Mouse (Mus musculus): ENCODE measurements around the gene Ddx17. TPM values are rescaled to one million over a fixed set of nuclear protein-coding genes. Genes with fewer than 3 reads are reported as not detected.

The Ddx17 gene
- polyA plus RNA-seq, 1 experiment = 96.2 TPM

DNA sequence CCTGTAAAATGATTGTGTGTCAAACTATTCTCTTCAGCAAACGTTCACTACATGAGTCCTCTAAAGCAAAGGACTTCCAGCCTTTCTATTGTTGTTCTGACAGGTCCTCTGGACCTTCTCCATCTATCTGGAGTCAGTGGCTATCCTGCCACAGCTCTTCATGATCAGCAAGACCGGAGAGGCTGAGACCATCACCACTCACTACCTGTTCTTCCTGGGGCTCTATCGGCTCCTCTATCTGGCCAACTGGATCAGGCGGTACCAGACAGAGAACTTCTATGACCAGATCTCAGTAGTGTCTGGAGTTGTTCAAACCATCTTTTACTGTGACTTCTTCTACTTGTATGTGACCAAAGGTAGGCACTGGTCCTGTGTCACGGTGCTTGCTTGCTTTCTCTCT is 21.0 kb downstream of the Ddx17 start:
- Histone ChIP-seq H3K36me3 (ENCODE audit: control insufficient read depth, insufficient read depth) (peaks cover 51% of the 10 kb centered on the region), H3K4me3 (no peak overlapping the region), H3K27me3 (ENCODE audit: control insufficient read depth, insufficient read depth, insufficient read length) (no peaks in the 10 kb centered on the region), H3ac (ENCODE audit: control insufficient read depth, insufficient read length) (no peak overlapping the region), H3K79me2 (ENCODE audit: control insufficient read depth, insufficient read depth) (peaks cover 7% of the 10 kb centered on the region), H3K4me2 (ENCODE audit: low read depth) (no peak overlapping the region)
- no peak for TF ChIP-seq SRF (IDR thresholded peaks at IDR 0.05; ENCODE audit: control insufficient read depth, insufficient read length, low read depth)
- no peak for TF ChIP-seq POLR2A (IDR thresholded peaks at IDR 0.05; ENCODE audit: insufficient read length, low read depth)
- no peak for TF ChIP-seq CEBPB (IDR thresholded peaks at IDR 0.05; ENCODE audit: insufficient read depth, poor library complexity, severe bottlenecking)
- TF ChIP-seq POLR2AphosphoS2 (IDR thresholded peaks at IDR 0.05; ENCODE audit: insufficient read length, low read depth) = peak; percentile 79
- TF ChIP-seq MYOD1 (IDR thresholded peaks at IDR 0.05; ENCODE audit: control insufficient read depth in 1 of 3, insufficient read length in 2 of 3, low read depth in 2 of 3) = no peak
- TF ChIP-seq USF1 (IDR thresholded peaks at IDR 0.05; ENCODE audit: low read depth) = no peak
- TF ChIP-seq E2F4 (IDR thresholded peaks at IDR 0.05; ENCODE audit: insufficient read depth) = no peak

DNA sequence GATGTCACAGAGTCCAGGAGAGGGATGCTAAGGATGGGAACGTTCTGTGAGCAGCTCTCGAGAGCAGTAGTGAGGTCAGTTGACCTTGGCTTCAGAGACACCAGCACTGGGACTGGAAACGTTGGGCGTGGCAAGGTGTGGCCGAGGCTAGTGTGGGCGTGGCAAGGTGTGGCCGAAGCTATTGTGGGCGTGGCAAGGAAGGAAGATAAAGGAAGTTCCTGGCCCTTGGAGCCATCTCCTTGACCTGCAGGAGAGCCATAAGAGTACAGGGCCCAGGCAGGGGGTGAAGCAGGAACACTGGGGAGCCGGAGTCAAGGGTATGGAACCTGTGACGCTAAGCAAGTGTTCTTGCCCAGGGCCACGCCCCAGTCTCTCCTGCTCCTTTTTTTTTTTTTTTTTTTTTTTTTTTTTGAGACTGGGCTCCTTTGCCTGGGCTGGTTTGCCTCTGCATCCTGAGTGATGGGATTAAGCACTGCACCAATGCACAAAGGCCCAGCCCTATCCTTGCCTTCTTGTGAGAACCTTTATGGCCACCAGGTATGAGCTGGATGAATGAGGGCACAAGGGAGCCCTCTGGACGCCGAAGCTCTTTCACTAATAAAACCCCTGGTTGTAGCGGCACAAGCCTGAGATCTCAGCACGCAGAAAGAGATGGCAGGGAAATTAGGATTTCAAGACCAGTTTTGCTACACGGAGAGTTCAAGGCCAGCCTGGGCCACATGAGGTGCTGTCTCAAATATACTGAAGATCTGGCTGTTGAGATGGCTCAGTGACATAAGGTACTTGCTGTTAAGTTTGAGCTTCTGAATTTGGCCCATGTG is 26.9 kb downstream of the Ddx17 start:
- no peak overlapping the region for H3K4me2 ChIP-seq (ENCODE audit: low read depth)
- no peaks in the 10 kb centered on the region for H3K36me3 ChIP-seq (ENCODE audit: control insufficient read depth, insufficient read depth)
- no peak overlapping the region for H3K4me3 ChIP-seq
- H3K79me2 ChIP-seq (ENCODE audit: control insufficient read depth, insufficient read depth) = peaks cover 36% of the 10 kb centered on the region
- no peaks in the 10 kb centered on the region for H3K27me3 ChIP-seq (ENCODE audit: control insufficient read depth, insufficient read depth, insufficient read length)
- TF ChIP-seq TCF12 (IDR thresholded peaks at IDR 0.05; ENCODE audit: insufficient read depth, poor library complexity, severe bottlenecking) = no peak
- TF ChIP-seq MYOG (IDR thresholded peaks at IDR 0.05; ENCODE audit: control insufficient read depth in 1 of 3, insufficient read depth in 1 of 3, insufficient read length in 2 of 3, low read depth in 2 of 3) = no peak
- no peak for TF ChIP-seq E2F4 (IDR thresholded peaks at IDR 0.05; ENCODE audit: insufficient read depth)
- no peak for TF ChIP-seq POLR2AphosphoS2 (IDR thresholded peaks at IDR 0.05; ENCODE audit: insufficient read length, low read depth)
- TF ChIP-seq MYOD1 (IDR thresholded peaks at IDR 0.05; ENCODE audit: control insufficient read depth in 1 of 3, insufficient read length in 2 of 3, low read depth in 2 of 3) = no peak
- no peak for TF ChIP-seq CEBPB (IDR thresholded peaks at IDR 0.05; ENCODE audit: insufficient read depth, poor library complexity, severe bottlenecking)
- TF ChIP-seq SRF (IDR thresholded peaks at IDR 0.05; ENCODE audit: control insufficient read depth, insufficient read length, low read depth) = no peak
- TF ChIP-seq TCF3 (IDR thresholded peaks at IDR 0.05; ENCODE audit: insufficient read length, low read depth) = no peak
- no peak for TF ChIP-seq USF1 (IDR thresholded peaks at IDR 0.05; ENCODE audit: low read depth)
- no peak for TF ChIP-seq REST (IDR thresholded peaks at IDR 0.05; ENCODE audit: insufficient read depth, insufficient read length)
- TF ChIP-seq MAX (IDR thresholded peaks at IDR 0.05; ENCODE audit: low read depth) = no peak
- no peak for TF ChIP-seq POLR2A (IDR thresholded peaks at IDR 0.05; ENCODE audit: insufficient read length, low read depth)
- H3ac ChIP-seq (ENCODE audit: control insufficient read depth, insufficient read length) = no peak overlapping the region

DNA sequence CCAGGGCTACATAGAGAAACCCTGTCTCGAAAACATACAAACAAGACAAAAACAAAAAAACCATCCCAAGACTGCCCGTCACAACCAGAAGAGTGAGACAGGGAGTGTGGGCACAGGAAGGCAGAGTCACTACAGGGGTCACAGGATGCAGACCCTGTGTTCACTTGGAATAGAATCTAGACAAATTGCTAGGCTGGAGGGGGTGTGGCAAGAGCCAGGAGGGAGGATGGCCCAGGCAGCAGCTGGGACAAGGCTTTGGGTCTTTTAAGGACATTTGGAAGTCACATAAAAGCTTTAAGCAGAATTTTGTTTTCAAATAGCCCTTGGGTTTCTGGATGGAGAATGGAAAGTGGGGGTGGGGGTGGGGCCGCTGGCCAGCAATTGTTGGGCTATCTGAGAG is 28.0 kb downstream of the Ddx17 start:
- H3ac ChIP-seq (ENCODE audit: control insufficient read depth, insufficient read length) = no peak overlapping the region
- peaks cover 36% of the 10 kb centered on the region for H3K79me2 ChIP-seq (ENCODE audit: control insufficient read depth, insufficient read depth)
- no peaks in the 10 kb centered on the region for H3K27me3 ChIP-seq (ENCODE audit: control insufficient read depth, insufficient read depth, insufficient read length)
- H3K36me3 ChIP-seq (ENCODE audit: control insufficient read depth, insufficient read depth) = no peaks in the 10 kb centered on the region
- no peak overlapping the region for H3K4me3 ChIP-seq
- H3K4me2 ChIP-seq (ENCODE audit: low read depth) = peak overlapping the region; percentile 88
- TF ChIP-seq USF1 (IDR thresholded peaks at IDR 0.05; ENCODE audit: low read depth) (no peak), POLR2AphosphoS2 (IDR thresholded peaks at IDR 0.05; ENCODE audit: insufficient read length, low read depth) (no peak), TCF3 (IDR thresholded peaks at IDR 0.05; ENCODE audit: insufficient read length, low read depth) (no peak), E2F4 (IDR thresholded peaks at IDR 0.05; ENCODE audit: insufficient read depth) (no peak), MYOD1 (IDR thresholded peaks at IDR 0.05; ENCODE audit: control insufficient read depth in 1 of 3, insufficient read length in 2 of 3, low read depth in 2 of 3) (no peak), MAX (IDR thresholded peaks at IDR 0.05; ENCODE audit: low read depth) (no peak), REST (IDR thresholded peaks at IDR 0.05; ENCODE audit: insufficient read depth, insufficient read length) (no peak), CEBPB (IDR thresholded peaks at IDR 0.05; ENCODE audit: insufficient read depth, poor library complexity, severe bottlenecking) (no peak), SRF (IDR thresholded peaks at IDR 0.05; ENCODE audit: control insufficient read depth, insufficient read length, low read depth) (no peak), MYOG (IDR thresholded peaks at IDR 0.05; ENCODE audit: control insufficient read depth in 1 of 3, insufficient read depth in 1 of 3, insufficient read length in 2 of 3, low read depth in 2 of 3) (no peak), TCF12 (IDR thresholded peaks at IDR 0.05; ENCODE audit: insufficient read depth, poor library complexity, severe bottlenecking) (no peak), POLR2A (IDR thresholded peaks at IDR 0.05; ENCODE audit: insufficient read length, low read depth) (no peak)

DNA sequence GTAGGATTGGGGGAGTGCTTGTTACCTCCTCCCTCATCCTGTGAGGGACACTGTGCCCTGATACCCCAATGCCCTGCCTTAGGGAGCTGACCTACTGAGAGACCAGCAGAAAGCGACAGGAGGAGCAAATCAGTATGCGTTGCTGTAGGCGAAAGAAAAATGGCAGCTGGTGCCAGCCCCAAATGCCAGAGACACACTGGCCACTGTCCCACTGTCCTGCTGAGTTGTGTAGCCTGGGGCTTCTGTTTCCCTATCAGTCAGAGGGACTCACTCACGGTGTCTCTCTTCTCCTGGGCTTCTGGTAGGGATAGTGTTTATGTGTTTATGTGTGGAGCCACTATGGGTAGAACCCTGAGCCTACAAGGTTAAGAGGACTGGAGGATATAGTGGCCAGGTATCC is 28.8 kb downstream of the Ddx17 start:
- H3ac ChIP-seq (ENCODE audit: control insufficient read depth, insufficient read length) = no peak overlapping the region
- peak overlapping the region; percentile 88 for H3K4me2 ChIP-seq (ENCODE audit: low read depth)
- no peak for TF ChIP-seq REST (IDR thresholded peaks at IDR 0.05; ENCODE audit: insufficient read depth, insufficient read length)
- TF ChIP-seq E2F4 (IDR thresholded peaks at IDR 0.05; ENCODE audit: insufficient read depth) = no peak
- no peak for TF ChIP-seq CEBPB (IDR thresholded peaks at IDR 0.05; ENCODE audit: insufficient read depth, poor library complexity, severe bottlenecking)
- TF ChIP-seq MAX (IDR thresholded peaks at IDR 0.05; ENCODE audit: low read depth) = no peak
- no peak for TF ChIP-seq POLR2AphosphoS2 (IDR thresholded peaks at IDR 0.05; ENCODE audit: insufficient read length, low read depth)
- TF ChIP-seq USF1 (IDR thresholded peaks at IDR 0.05; ENCODE audit: low read depth) = no peak
- TF ChIP-seq TCF12 (IDR thresholded peaks at IDR 0.05; ENCODE audit: insufficient read depth, poor library complexity, severe bottlenecking) = no peak

More for the DNA sequence above, 28.8 kb downstream of the Ddx17 start:
- peak overlapping the region; percentile 63 for H3K4me3 ChIP-seq
- no peaks in the 10 kb centered on the region for H3K36me3 ChIP-seq (ENCODE audit: control insufficient read depth, insufficient read depth)
- H3K27me3 ChIP-seq (ENCODE audit: control insufficient read depth, insufficient read depth, insufficient read length) = no peaks in the 10 kb centered on the region
- peaks cover 36% of the 10 kb centered on the region for H3K79me2 ChIP-seq (ENCODE audit: control insufficient read depth, insufficient read depth)
